Mouse (Mus musculus) stomach, embryonic 15.5 days (tissue): ENCODE data around the gene Pdgfc. TPM values are rescaled to one million over a fixed set of nuclear protein-coding genes. Genes with fewer than 3 reads are reported as not detected.

Experiments
- ATAC-seq: fragments of 200-750 bp; cut with Nextera tagmentation; 2 replicates; pipeline ENCODE4 v1.8.0; 2017; ENCODE audit warnings: low read depth, moderate number of reproducible peaks, moderate TSS enrichment; ENCODE audit not compliant: insufficient read depth, low FRiP score
- H3K27ac ChIP-seq: fragments of 300-500 bp; sonication (generic); 2 replicates; pipeline ENCODE4 v1.5.1; 2015; ENCODE audit warnings: mild to moderate bottlenecking, inconsistent platforms
- H3K27me3 ChIP-seq: fragments of 300-500 bp; sonication (generic); replicated peaks from 2 replicates; pipeline ENCODE4 v1.6.1; 2015; ENCODE audit warnings: inconsistent platforms
- H3K36me3 ChIP-seq: fragments of 300-500 bp; sonication (generic); 2 replicates; pipeline ENCODE4 v1.6.1; 2015; ENCODE audit warnings: inconsistent platforms
- H3K4me1 ChIP-seq: fragments of 300-500 bp; sonication (generic); 2 replicates; pipeline ENCODE4 v1.6.1; 2015; ENCODE audit warnings: inconsistent platforms
- H3K4me2 ChIP-seq: fragments of 300-500 bp; sonication (generic); 2 replicates; pipeline ENCODE4 v1.6.1; 2015; ENCODE audit warnings: mild to moderate bottlenecking, inconsistent platforms
- H3K4me3 ChIP-seq: fragments of 300-500 bp; sonication (generic); replicated peaks from 2 replicates; pipeline ENCODE4 v1.5.1; 2015; ENCODE audit warnings: inconsistent platforms
- H3K9ac ChIP-seq: fragments of 300-500 bp; sonication (generic); 2 replicates; pipeline ENCODE4 v1.6.1; 2015; ENCODE audit warnings: inconsistent platforms
- H3K9me3 ChIP-seq: fragments of 300-500 bp; sonication (generic); 2 replicates; pipeline ENCODE4 v1.6.1; 2016; ENCODE audit warnings: inconsistent platforms
- WGBS: fragments of 180-500 bp; shearing (Covaris S2); methylation state at CpG from one replicate; pipeline ENCODE4 v1.1.7; 2015; 5-methylcytosine and 5-hydroxymethylcytosine counted together
- polyA plus RNA-seq: library from polyadenylated mRNA; unstranded; fragments of >200 nt; fragmentation: Nextera tagmentation; extraction: Ambion mirVana; gene quantifications from 2 replicates; pipeline ENCODE4 v1.2.1, GENCODE M21; 2015

The Pdgfc gene
- polyA plus RNA-seq, 1 experiment from 2014 or later: 16.3 TPM

DNA sequence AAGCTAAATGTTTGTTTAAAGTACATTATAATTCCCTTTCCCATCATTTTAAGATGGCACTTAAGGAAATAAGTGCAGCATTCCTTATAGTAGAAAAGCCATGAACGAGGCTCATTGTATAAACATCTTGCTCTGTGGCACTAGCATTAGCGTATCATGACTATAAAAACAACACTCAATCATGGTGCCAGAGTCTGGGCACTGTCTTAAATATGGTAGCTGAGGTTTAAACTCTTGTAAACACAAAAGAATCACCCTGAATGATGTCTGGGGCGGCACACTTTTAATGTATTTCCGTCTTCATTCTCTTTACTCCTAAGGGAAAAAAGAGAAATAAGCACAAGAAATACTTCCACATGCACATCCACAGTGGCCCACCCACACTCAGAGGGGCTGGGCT lies 192.1 kb downstream of the Pdgfc start:
- WGBS: 30% methylated on average over 4 of the region's 4 CpGs
- Histone ChIP-seq H3K9me3 (no peaks in the 10 kb centered on the region), H3K27me3 (no peaks in the 10 kb centered on the region), H3K4me2 (no peak overlapping the region), H3K4me3 (no peak overlapping the region), H3K36me3 (no peaks in the 10 kb centered on the region), H3K9ac (no peak overlapping the region), H3K27ac (no peak overlapping the region), H3K4me1 (no peaks in the 10 kb centered on the region)
- no peak for ATAC-seq

DNA sequence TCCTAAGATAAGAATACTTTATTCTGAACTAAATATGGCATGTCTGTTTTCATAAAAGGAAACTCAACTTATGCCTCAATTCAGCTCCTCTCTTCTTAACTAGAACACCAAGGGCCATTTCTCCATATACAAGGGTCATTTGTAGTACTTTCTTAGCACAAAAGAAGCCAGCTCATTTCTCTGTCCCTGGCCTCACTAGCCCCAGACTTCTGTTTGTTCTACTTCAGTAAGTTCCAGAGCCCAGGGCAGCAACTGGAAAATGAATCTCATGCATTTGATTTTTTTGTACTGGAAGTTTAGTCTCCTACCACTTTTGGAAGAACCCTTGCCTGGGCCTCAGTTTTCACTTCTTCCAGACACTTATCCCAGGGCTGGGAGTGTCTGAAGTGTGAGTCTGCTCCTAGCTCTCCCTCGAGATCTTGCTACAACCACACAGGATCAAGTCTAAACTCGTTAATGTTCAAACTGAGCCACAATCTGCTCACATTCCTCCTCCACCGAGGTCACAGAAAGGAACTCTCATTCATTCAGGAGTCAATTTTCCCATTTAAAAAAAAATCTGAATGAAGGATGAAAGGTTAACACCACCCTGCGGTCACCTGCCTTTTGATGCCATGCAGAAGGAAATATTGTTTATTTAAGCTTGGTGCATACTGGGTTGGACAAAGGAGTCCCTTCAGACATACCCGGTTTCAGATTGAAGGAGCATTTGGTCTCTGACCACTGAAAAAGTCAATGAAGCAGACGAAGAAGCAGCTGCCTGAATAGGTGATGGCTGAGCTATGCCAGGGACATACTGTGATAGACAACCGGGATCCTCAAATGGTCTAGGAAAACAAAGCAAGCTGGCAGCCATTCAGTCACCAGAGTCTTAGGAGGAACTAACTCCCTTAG lies 206.7 kb downstream of the Pdgfc start:
- no peak overlapping the region; the same call in 1 of the 2 replicates for H3K27ac ChIP-seq
- H3K36me3 ChIP-seq: no peaks in the 10 kb centered on the region
- 22% methylated on average over 7 of the region's 7 CpGs for WGBS
- H3K4me2 ChIP-seq: no peak overlapping the region
- H3K27me3 ChIP-seq: no peaks in the 10 kb centered on the region
- no peak overlapping the region for H3K4me3 ChIP-seq
- H3K9ac ChIP-seq: no peak overlapping the region
- H3K4me1 ChIP-seq: no peaks in the 10 kb centered on the region
- H3K9me3 ChIP-seq: no peaks in the 10 kb centered on the region
- ATAC-seq: 0 out of 2 replicates have a peak, but pooled peaks have one; percentile 14

DNA sequence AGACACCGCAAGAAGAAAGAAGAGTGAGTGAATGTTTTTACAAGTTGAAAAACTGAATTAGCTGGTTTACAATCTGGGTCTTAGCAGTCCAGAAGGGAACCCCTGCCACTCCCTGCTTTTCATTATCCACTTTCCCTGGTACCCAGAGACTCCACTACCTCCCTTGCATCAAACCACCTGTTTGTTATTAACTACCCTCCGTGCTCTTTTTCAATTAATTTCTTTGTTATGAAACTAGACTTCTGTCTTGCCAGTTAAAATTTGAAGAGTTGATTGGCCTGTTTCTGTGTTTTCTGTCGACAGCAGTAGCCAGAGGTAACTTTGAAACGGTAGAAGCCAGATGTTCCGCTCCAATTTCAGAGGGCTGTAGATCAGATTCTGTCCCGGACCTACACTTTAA lies 207.4 kb downstream of the Pdgfc start:
- Histone ChIP-seq H3K9me3 (no peaks in the 10 kb centered on the region), H3K4me3 (no peak overlapping the region), H3K27ac (no peak overlapping the region; the same call in 1 of the 2 replicates), H3K4me1 (no peaks in the 10 kb centered on the region), H3K4me2 (no peak overlapping the region), H3K36me3 (no peaks in the 10 kb centered on the region), H3K9ac (no peak overlapping the region), H3K27me3 (no peaks in the 10 kb centered on the region)
- WGBS: 61% methylated on average over 6 of the region's 6 CpGs
- no peak for ATAC-seq

DNA sequence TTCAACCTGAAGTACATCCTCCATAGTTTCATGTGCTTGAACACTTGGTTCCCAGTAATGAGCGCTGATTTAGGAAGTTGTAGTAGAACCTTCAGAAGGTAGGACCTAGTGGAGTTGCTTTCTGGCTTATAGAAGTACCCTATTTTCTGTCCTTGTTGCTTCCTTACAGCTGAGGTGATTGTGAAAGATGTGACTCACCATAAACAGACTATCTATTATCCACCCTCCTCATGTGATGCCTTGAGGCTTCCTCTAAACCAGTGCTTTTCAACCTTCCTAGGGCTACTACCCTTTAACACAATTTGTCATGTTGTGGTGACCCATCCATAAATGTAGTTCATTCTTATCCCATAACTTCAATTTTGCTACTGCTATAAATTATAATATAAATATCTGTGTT lies 226.6 kb downstream of the Pdgfc start:
- Histone ChIP-seq H3K9ac (no peak overlapping the region), H3K27ac (no peak overlapping the region), H3K4me1 (no peaks in the 10 kb centered on the region), H3K4me3 (no peak overlapping the region), H3K36me3 (no peaks in the 10 kb centered on the region), H3K9me3 (no peaks in the 10 kb centered on the region), H3K4me2 (no peak overlapping the region), H3K27me3 (no peaks in the 10 kb centered on the region)
- no peak for ATAC-seq
- WGBS: 88% methylated on average over 1 of the region's 1 CpGs

Other genes with a start within 250 kb of the Pdgfc start
- 2.7 and 2.9 TPM in 2 replicates for gene Gria2, start 233.6 kb upstream of the Pdgfc start, polyA plus RNA-seq
- 3.1 and 3.3 TPM in 2 replicates for gene Glrb, start 122.8 kb upstream of the Pdgfc start, polyA plus RNA-seq